Mouse (Mus musculus) bone marrow, adult 2 months (tissue): ENCODE measurements at regions not wholly inside any gene's neighbourhood (a gene's known extent, or its start where the extent isn't known, plus 50 kb on each side); places are given as distances from the start of the nearest gene placed in this dataset.

Experiments
- CTCF ChIP-seq: fragments of 200-500 bp; IDR thresholded peaks from 2 replicates; pipeline ENCODE4 v1.5.1; 2011; ENCODE audit warnings: low read length, control low read depth; ENCODE audit not compliant: control insufficient read depth, insufficient read depth
- POLR2A ChIP-seq: fragments of 200-500 bp; IDR thresholded peaks from 2 replicates; pipeline ENCODE4 v1.6.1; 2011; ENCODE audit warnings: low read depth, mild to moderate bottlenecking, control low read depth, low read length, borderline replicate concordance; ENCODE audit not compliant: control insufficient read depth

DNA sequence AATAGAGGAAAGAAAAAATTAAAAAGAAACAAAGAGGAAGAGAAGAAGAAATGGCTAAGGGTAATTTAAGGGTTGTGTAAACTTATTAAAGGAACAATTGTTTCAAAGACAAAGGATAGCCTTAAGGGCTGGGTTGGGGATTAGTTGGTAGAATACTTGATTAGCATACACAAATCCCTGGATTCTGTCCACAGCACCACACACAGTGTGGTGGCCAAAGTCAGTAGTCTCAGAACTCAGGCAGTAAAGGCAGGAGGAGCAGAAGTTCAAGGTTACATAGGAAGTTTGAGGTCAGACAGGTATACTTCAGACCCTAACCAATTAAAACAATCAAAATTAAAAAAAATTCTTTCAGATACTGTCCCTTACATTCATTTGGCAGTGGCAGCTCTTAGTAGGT, 596.6 kb upstream of the Tbl1xr1 start:
- no peak for TF ChIP-seq CTCF
- no peak for TF ChIP-seq POLR2A
